Mouse (Mus musculus) cerebellum, postnatal 36 days (tissue): ENCODE data around the gene Sept3.

Source experiments
- DNase-seq, 2 experiments: peaks; one replicate each; pipeline ENCODE4 v3.0.0; 2021 to 2022; ENCODE audit warnings: mixed read lengths in 2 of 2

Sept3 gene

GRCm38 (mm10) chr15:82340414-82341035 lies 65.8 kb downstream of the Sept3 start:
- no peak for DNase-seq

GRCm38 (mm10) chr15:82341036-82341501 lies 66.4 kb downstream of the Sept3 start:
- no peak for DNase-seq

- no peak for DNase-seq
Observed at GRCm38 (mm10) chr15:82341675-82342542, 67.2 kb downstream of the Sept3 start.

GRCm38 (mm10) chr15:82342543-82342935 lies 67.8 kb downstream of the Sept3 start:
- no peak for DNase-seq

GRCm38 (mm10) chr15:82343368-82344287 lies 68.9 kb downstream of the Sept3 start:
- DNase-seq: no peak
